Mouse (Mus musculus): ENCODE measurements around the gene Fsd1. TPM values are rescaled to one million over a fixed set of nuclear protein-coding genes. Genes with fewer than 3 reads are reported as not detected.
"Not testable (repeated sequence)": the region's sequence is repeated elsewhere in the genome, so short reads cannot be mapped to it uniquely, and the experiment has no call there.

Gene Fsd1
- polyA plus RNA-seq (2015; fragmentation: Nextera tagmentation; extraction: Ambion mirVana) = not detected in 2 replicates

GRCm38 (mm10) chr17:55986030-55986961, at the start of gene Fsd1:
TSS of gene Fsd1 (plus strand) at chr17:55986509.
- peaks cover 13% of the 10 kb centered on the region for H3K27me3 ChIP-seq (ENCODE audit: insufficient read depth, low read length)
- ATAC-seq (no peak), DNase-seq (no peak)
- no peak within 1 kb of the TSS for H3K27ac ChIP-seq (ENCODE audit: low read depth)
- TF ChIP-seq EP300 (IDR thresholded peaks at IDR 0.05; ENCODE audit: low read depth) = no peak
- TF ChIP-seq CTCF (IDR thresholded peaks at IDR 0.05; ENCODE audit: low read depth) = no peak
- 8% methylated on average over 32 of the region's 35 CpGs for WGBS (ENCODE audit: insufficient replicate concordance)
- no peaks in the 10 kb centered on the region for H3K36me3 ChIP-seq (replicated peaks; ENCODE audit: insufficient read depth, low read length)
- no peaks in the 10 kb centered on the region for H3K9me3 ChIP-seq (ENCODE audit: low read length)
- H3K4me1 ChIP-seq (ENCODE audit: insufficient read depth) = no peaks in the 10 kb centered on the region
- no peak within 1 kb of the TSS for H3K4me3 ChIP-seq (ENCODE audit: low read depth, low read length)
- H3K4me2 ChIP-seq (ENCODE audit: low read depth, low read length) = no peak within 1 kb of the TSS
- H3K9ac ChIP-seq (replicated peaks) = no peak within 1 kb of the TSS

GRCm38 (mm10) chr17:55944387-55944865, 41.9 kb upstream of the Fsd1 start:
- DNase-seq; H3K27me3 ChIP-seq (ENCODE audit: insufficient read depth, low read length); H3K9me3 ChIP-seq (ENCODE audit: low read length); H3K36me3 ChIP-seq (replicated peaks; ENCODE audit: insufficient read depth, low read length); H3K4me1 ChIP-seq (ENCODE audit: insufficient read depth): not testable (repeated sequence)
- H3K27ac ChIP-seq (ENCODE audit: low read depth) = peak overlapping the region; percentile 94
- H3K4me3 ChIP-seq (ENCODE audit: low read depth, low read length) = peak overlapping the region; percentile 54
- 29% methylated on average over 10 of the region's 10 CpGs for WGBS (ENCODE audit: insufficient replicate concordance)
- peak overlapping the region; percentile 76 for H3K9ac ChIP-seq (replicated peaks)
- peak overlapping the region; percentile 82 for H3K4me2 ChIP-seq (ENCODE audit: low read depth, low read length)
- ATAC-seq = peak; percentile 15

- H3K27ac ChIP-seq (ENCODE audit: low read depth) = peak overlapping the region; percentile 94
- ATAC-seq (peak; percentile 98), DNase-seq (peak; percentile 80)
- H3K4me1 ChIP-seq (ENCODE audit: insufficient read depth); H3K27me3 ChIP-seq (ENCODE audit: insufficient read depth, low read length); H3K36me3 ChIP-seq (replicated peaks; ENCODE audit: insufficient read depth, low read length); H3K9me3 ChIP-seq (ENCODE audit: low read length): not testable (repeated sequence)
- under 1% methylated on average over 54 of the region's 56 CpGs for WGBS (ENCODE audit: insufficient replicate concordance)
- H3K4me2 ChIP-seq (ENCODE audit: low read depth, low read length) = peak overlapping the region; percentile 82
- H3K9ac ChIP-seq (replicated peaks) = peak overlapping the region; percentile 76
- H3K4me3 ChIP-seq (ENCODE audit: low read depth, low read length) = peak overlapping the region; percentile 54
Observed at GRCm38 (mm10) chr17:55944866-55945682, 41.2 kb upstream of the Fsd1 start.

GRCm38 (mm10) chr17:55945696-55946095, 40.6 kb upstream of the Fsd1 start:
- Histone ChIP-seq H3K9ac (replicated peaks) (peak overlapping the region; percentile 76), H3K27me3 (ENCODE audit: insufficient read depth, low read length) (no peaks in the 10 kb centered on the region), H3K36me3 (replicated peaks; ENCODE audit: insufficient read depth, low read length) (no peaks in the 10 kb centered on the region; the same call in 1 of the 2 replicates), H3K9me3 (ENCODE audit: low read length) (no peaks in the 10 kb centered on the region), H3K4me2 (ENCODE audit: low read depth, low read length) (peak overlapping the region; percentile 82), H3K27ac (ENCODE audit: low read depth) (peak overlapping the region; percentile 94), H3K4me1 (ENCODE audit: insufficient read depth) (peaks cover 6% of the 10 kb centered on the region; the same call in 1 of the 2 replicates), H3K4me3 (ENCODE audit: low read depth, low read length) (peak overlapping the region; percentile 54)
- TF ChIP-seq CTCF (IDR thresholded peaks at IDR 0.05; ENCODE audit: low read depth) (no peak), EP300 (IDR thresholded peaks at IDR 0.05; ENCODE audit: low read depth) (no peak)
- no peak for DNase-seq
- WGBS (ENCODE audit: insufficient replicate concordance) = 29% methylated on average over 5 of the region's 5 CpGs
- no peak for ATAC-seq

- WGBS (ENCODE audit: insufficient replicate concordance) = 85% methylated on average over 4 of the region's 4 CpGs
- H3K36me3 ChIP-seq (replicated peaks; ENCODE audit: insufficient read depth, low read length) = no peaks in the 10 kb centered on the region
- TF ChIP-seq EP300 (IDR thresholded peaks at IDR 0.05; ENCODE audit: low read depth) = no peak
- no peak for TF ChIP-seq CTCF (IDR thresholded peaks at IDR 0.05; ENCODE audit: low read depth)
- no peak overlapping the region for H3K27ac ChIP-seq (ENCODE audit: low read depth)
- DNase-seq (no peak), ATAC-seq (no peak)
- H3K4me2 ChIP-seq (ENCODE audit: low read depth, low read length) = no peak overlapping the region
- no peaks in the 10 kb centered on the region for H3K27me3 ChIP-seq (ENCODE audit: insufficient read depth, low read length)
- no peak overlapping the region for H3K4me3 ChIP-seq (ENCODE audit: low read depth, low read length)
- H3K9me3 ChIP-seq (ENCODE audit: low read length) = no peaks in the 10 kb centered on the region
- H3K4me1 ChIP-seq (ENCODE audit: insufficient read depth) = peaks cover 6% of the 10 kb centered on the region; the same call in 1 of the 2 replicates
- H3K9ac ChIP-seq (replicated peaks) = no peak overlapping the region
Observed at GRCm38 (mm10) chr17:55948647-55949046, 37.7 kb upstream of the Fsd1 start.

GRCm38 (mm10) chr17:55949400-55949799, 36.9 kb upstream of the Fsd1 start, which contains the start of gene Zfp119b:
TSS of gene Zfp119b (minus strand) at chr17:55949500.
- Histone ChIP-seq H3K36me3 (replicated peaks; ENCODE audit: insufficient read depth, low read length) (no peaks in the 10 kb centered on the region), H3K9ac (replicated peaks) (no peak within 1 kb of the TSS), H3K4me1 (ENCODE audit: insufficient read depth) (peaks cover 6% of the 10 kb centered on the region; the same call in 1 of the 2 replicates), H3K4me2 (ENCODE audit: low read depth, low read length) (no peak within 1 kb of the TSS), H3K9me3 (ENCODE audit: low read length) (no peaks in the 10 kb centered on the region), H3K27ac (ENCODE audit: low read depth) (no peak within 1 kb of the TSS), H3K4me3 (ENCODE audit: low read depth, low read length) (no peak within 1 kb of the TSS), H3K27me3 (ENCODE audit: insufficient read depth, low read length) (no peaks in the 10 kb centered on the region)
- no peak for TF ChIP-seq EP300 (IDR thresholded peaks at IDR 0.05; ENCODE audit: low read depth)
- TF ChIP-seq CTCF (IDR thresholded peaks at IDR 0.05; ENCODE audit: low read depth) = no peak
- 74% methylated on average over 2 of the region's 2 CpGs for WGBS (ENCODE audit: insufficient replicate concordance)
- DNase-seq (no peak), ATAC-seq (no peak)

Data from liver, postnatal 0 days (tissue).